Mouse (Mus musculus) ovary, adult 2 months (tissue): ENCODE measurements around the gene Mrps17. TPM values are rescaled to one million over a fixed set of nuclear protein-coding genes. Genes with fewer than 3 reads are reported as not detected.

Source experiments
- polyA plus RNA-seq: library from polyadenylated mRNA; depleted of rRNA; stranded (reverse); fragments of >200 nt; gene quantifications from 2 replicates; pipeline ENCODE4 v1.2.3, GENCODE M21; 2012; rRNA removed

Gene Mrps17
- polyA plus RNA-seq = 76.4 and 101 TPM in 2 replicates

GRCm38 (mm10) chr5:129715326-129715861, at the start of gene Mrps17:
Gene Mrps17 (plus strand): TSS chr5:129715497.

GRCm38 (mm10) chr5:129670036-129670458, 45.2 kb upstream of the Mrps17 start, which contains the start of gene Zfp11:
Gene Zfp11 (minus strand): TSS chr5:129670099.

GRCm38 (mm10) chr5:129708412-129708811, 6.9 kb upstream of the Mrps17 start, which contains the start of gene Sept14:
Gene Sept14 (minus strand): TSS chr5:129708512.

GRCm38 (mm10) chr5:129724834-129725773, 9.8 kb downstream of the Mrps17 start, which contains the start of gene Nipsnap2:
Gene Nipsnap2 (plus strand): TSS chr5:129725063.

Other genes with a start within 250 kb of the Mrps17 start
- gene Sfswap, start 214.3 kb upstream of the Mrps17 start, polyA plus RNA-seq = 122 and 133 TPM in 2 replicates
- gene Mmp17, start 131.3 kb upstream of the Mrps17 start, polyA plus RNA-seq = 15.8 and 19.4 TPM in 2 replicates
- gene Zfp11, start 45.4 kb upstream of the Mrps17 start, polyA plus RNA-seq = 1.5 and 2.2 TPM in 2 replicates
- gene Sept14, start 7.0 kb upstream of the Mrps17 start, polyA plus RNA-seq = not detected in 2 replicates
- gene Nipsnap2, start 9.6 kb downstream of the Mrps17 start, polyA plus RNA-seq = 43.1 and 56.3 TPM in 2 replicates
- gene Psph, start 72.0 kb downstream of the Mrps17 start, polyA plus RNA-seq = 20.3 and 21.0 TPM in 2 replicates
- 23.9 and 33.8 TPM in 2 replicates for gene Sumf2, start 131.5 kb downstream of the Mrps17 start, polyA plus RNA-seq
- gene Chchd2, start 172.0 kb downstream of the Mrps17 start, polyA plus RNA-seq = 1,641 and 1,970 TPM in 2 replicates
- gene Zbed5, start 180.2 kb downstream of the Mrps17 start, polyA plus RNA-seq = 7.2 and 9.1 TPM in 2 replicates
- 1.7 and 2.3 TPM in 2 replicates for gene Phkg1, start 183.1 kb downstream of the Mrps17 start, polyA plus RNA-seq
- 16.2 and 25.4 TPM in 2 replicates for gene Nupr1l, start 193.0 kb downstream of the Mrps17 start, polyA plus RNA-seq
- 10.4 and 17.2 TPM in 2 replicates for gene Vkorc1l1, start 226.5 kb downstream of the Mrps17 start, polyA plus RNA-seq